Mouse (Mus musculus): Measurements from ENCODE around the gene Sorl1. TPM values are rescaled to one million over a fixed set of nuclear protein-coding genes. Genes with fewer than 3 reads are reported as not detected.
A peak's percentile ranks its signal among the peaks of the same experiment; 100 is the strongest.

Sorl1 gene
- total and polyA plus RNA-seq, 2 experiments from 2014 or later = 5.6 to 17.9 TPM

DNA sequence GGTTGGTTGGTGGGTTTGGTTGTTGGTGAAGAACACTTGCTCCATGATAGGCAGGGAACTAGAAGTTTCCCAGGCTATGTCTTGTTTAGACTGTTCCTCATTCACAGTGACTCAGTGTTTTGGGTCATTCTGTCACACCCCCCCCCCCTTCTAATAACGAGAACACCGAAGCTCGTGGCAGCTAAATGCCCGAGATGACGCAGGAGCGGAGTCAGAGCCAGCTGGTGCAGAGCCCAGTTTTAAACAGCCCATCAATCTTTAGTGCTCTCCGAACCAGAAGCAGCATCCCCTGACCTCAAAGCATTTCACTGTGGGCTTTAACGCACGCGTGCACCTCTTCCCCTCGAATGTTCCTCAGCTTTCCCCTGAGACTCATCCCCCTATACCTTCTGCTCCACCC is 29.3 kb downstream of the Sorl1 start:
- H3K27me3 ChIP-seq (ENCODE audit: insufficient read depth, low read length) = no peaks in the 10 kb centered on the region
- no peak for TF ChIP-seq CTCF (IDR thresholded peaks at IDR 0.05; ENCODE audit: low read depth)
- no peak overlapping the region for H3K4me2 ChIP-seq (ENCODE audit: low read depth)
- no peaks in the 10 kb centered on the region for H3K9me3 ChIP-seq (ENCODE audit: low read length)
- no peak overlapping the region for H3K4me3 ChIP-seq (ENCODE audit: low read depth, low read length)
- no peaks in the 10 kb centered on the region for H3K4me1 ChIP-seq (ENCODE audit: insufficient read depth)
- no peak overlapping the region for H3K9ac ChIP-seq
- WGBS = 40% methylated on average over 11 of the region's 11 CpGs
- H3K27ac ChIP-seq (ENCODE audit: low read depth, low read length) = no peak overlapping the region
- DNase-seq (peak; percentile 47), ATAC-seq (no peak; the same call in 1 of the 2 replicates)
- H3K36me3 ChIP-seq (ENCODE audit: insufficient read depth) = peaks cover 13% of the 10 kb centered on the region

DNA sequence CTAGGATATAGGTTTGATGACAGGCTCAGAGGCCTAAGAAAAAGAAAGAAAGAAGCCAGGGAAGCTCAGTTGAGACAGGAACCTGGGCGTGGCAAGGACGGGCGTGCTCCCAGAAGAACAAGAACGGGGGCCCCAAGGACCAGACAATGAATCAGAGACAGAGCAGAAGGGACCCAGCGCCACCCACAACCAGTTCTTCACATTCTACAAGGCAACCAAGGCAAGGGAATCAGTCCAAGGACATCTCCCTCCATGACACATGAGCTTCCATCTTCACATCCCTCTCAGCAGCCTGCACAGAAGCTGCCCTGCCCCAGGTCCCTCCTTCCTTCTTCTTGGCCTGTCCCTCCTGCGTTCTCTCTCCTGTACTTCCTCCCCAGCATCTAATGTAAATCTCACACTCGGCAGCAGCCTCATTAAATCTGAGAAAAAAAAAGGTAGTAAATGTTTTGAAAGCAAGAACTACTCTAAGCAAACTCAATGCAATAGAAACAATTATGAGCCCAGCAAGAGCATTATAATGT is 30.0 kb downstream of the Sorl1 start:
- WGBS = 80% methylated on average over 7 of the region's 7 CpGs
- H3K4me1 ChIP-seq (ENCODE audit: insufficient read depth) = no peaks in the 10 kb centered on the region
- TF ChIP-seq CTCF (IDR thresholded peaks at IDR 0.05; ENCODE audit: low read depth) = no peak
- H3K4me3 ChIP-seq (ENCODE audit: low read depth, low read length) = no peak overlapping the region
- H3K27ac ChIP-seq (ENCODE audit: low read depth, low read length) = no peak overlapping the region
- H3K27me3 ChIP-seq (ENCODE audit: insufficient read depth, low read length) = no peaks in the 10 kb centered on the region
- H3K4me2 ChIP-seq (ENCODE audit: low read depth) = no peak overlapping the region
- H3K36me3 ChIP-seq (ENCODE audit: insufficient read depth) = peaks cover 13% of the 10 kb centered on the region
- no peak overlapping the region for H3K9ac ChIP-seq
- H3K9me3 ChIP-seq (ENCODE audit: low read length) = no peaks in the 10 kb centered on the region
- DNase-seq (no peak), ATAC-seq (no peak)

DNA sequence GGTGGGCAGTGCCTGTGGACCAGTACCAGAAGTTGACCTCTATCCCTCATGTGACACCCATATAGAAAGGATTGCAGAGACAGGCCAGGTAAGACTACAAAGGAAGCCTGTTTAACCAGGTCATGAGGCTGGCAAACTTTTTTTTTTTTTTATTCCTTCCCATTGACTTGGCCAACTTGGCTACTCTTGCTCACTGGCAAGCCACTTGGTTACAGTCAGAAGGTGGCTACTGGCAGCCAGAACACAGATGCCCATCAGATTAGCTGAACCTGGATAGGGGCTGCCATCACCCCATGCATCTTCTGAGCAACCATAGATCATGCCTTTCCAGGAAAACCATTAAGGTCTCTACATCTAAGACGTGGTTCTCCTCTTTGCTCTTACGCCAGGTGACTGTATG is 31.3 kb downstream of the Sorl1 start:
- TF ChIP-seq CTCF (IDR thresholded peaks at IDR 0.05; ENCODE audit: low read depth) = no peak
- no peak overlapping the region for H3K27ac ChIP-seq (ENCODE audit: low read depth, low read length)
- DNase-seq (no peak), ATAC-seq (no peak)
- H3K4me1 ChIP-seq (ENCODE audit: insufficient read depth) = no peaks in the 10 kb centered on the region
- no peaks in the 10 kb centered on the region for H3K9me3 ChIP-seq (ENCODE audit: low read length)
- H3K27me3 ChIP-seq (ENCODE audit: insufficient read depth, low read length) = no peaks in the 10 kb centered on the region
- H3K4me3 ChIP-seq (ENCODE audit: low read depth, low read length) = no peak overlapping the region
- H3K36me3 ChIP-seq (ENCODE audit: insufficient read depth) = peaks cover 10% of the 10 kb centered on the region
- WGBS = 89% methylated on average over 2 of the region's 2 CpGs
- H3K9ac ChIP-seq = no peak overlapping the region
- no peak overlapping the region for H3K4me2 ChIP-seq (ENCODE audit: low read depth)

DNA sequence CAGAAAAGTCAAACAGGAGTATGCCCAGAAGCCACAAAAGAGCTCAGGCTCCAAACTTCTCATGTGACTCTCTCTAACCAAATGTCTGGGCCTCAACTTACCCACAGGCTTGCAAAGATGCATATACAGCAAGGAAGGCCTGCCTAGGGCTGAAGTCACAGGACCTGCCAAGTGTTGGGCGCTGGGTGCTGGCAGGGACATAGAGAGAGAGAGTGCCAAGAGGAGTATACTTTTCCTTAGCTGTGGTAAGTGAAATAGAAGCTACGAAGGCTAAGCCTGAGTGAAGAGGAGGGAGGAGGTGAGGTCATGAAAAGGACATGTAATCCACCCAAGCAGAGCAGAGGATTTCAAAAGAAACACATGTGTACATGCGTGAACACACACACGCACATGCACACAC is 32.5 kb downstream of the Sorl1 start:
- DNase-seq = no peak
- ATAC-seq = no peak
- no peak overlapping the region for H3K27ac ChIP-seq (ENCODE audit: low read depth, low read length)
- no peak overlapping the region for H3K9ac ChIP-seq
- WGBS = 90% methylated on average over 4 of the region's 4 CpGs
- no peak for TF ChIP-seq CTCF (IDR thresholded peaks at IDR 0.05; ENCODE audit: low read depth)
- H3K9me3 ChIP-seq (ENCODE audit: low read length) = no peaks in the 10 kb centered on the region
- no peaks in the 10 kb centered on the region for H3K4me1 ChIP-seq (ENCODE audit: insufficient read depth)
- peaks cover 4% of the 10 kb centered on the region; the same call in 1 of the 2 replicates for H3K36me3 ChIP-seq (ENCODE audit: insufficient read depth)
- H3K4me2 ChIP-seq (ENCODE audit: low read depth) = no peak overlapping the region
- no peaks in the 10 kb centered on the region for H3K27me3 ChIP-seq (ENCODE audit: insufficient read depth, low read length)
- H3K4me3 ChIP-seq (ENCODE audit: low read depth, low read length) = no peak overlapping the region

DNA sequence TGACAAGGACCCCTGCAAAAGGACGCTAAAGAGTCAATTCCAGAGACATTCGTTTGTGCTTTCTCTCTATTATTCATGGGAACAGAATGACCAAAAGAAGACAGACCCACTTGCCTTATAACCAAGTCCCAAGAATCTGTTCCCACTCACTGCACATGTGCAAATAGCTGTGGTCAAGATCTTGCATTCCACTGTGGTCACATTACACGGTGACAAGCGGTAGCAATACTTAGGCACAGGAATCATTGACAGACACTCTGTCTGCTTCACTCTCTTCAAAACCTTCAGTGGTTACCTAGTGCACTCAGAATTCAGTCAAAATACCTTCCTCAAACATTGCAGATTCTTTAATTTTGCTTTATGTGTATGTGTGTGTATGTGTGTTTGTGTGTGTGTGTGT is 36.2 kb downstream of the Sorl1 start:
- WGBS = 87% methylated on average over 4 of the region's 4 CpGs
- no peak overlapping the region for H3K4me3 ChIP-seq (ENCODE audit: low read depth, low read length)
- H3K4me1 ChIP-seq (ENCODE audit: insufficient read depth) = no peaks in the 10 kb centered on the region
- no peak overlapping the region for H3K4me2 ChIP-seq (ENCODE audit: low read depth)
- H3K36me3 ChIP-seq (ENCODE audit: insufficient read depth) = peaks cover 3% of the 10 kb centered on the region; the same call in 1 of the 2 replicates
- ATAC-seq = no peak
- H3K27me3 ChIP-seq (ENCODE audit: insufficient read depth, low read length) = no peaks in the 10 kb centered on the region
- H3K9ac ChIP-seq = no peak overlapping the region
- H3K9me3 ChIP-seq (ENCODE audit: low read length) = no peaks in the 10 kb centered on the region
- no peak for TF ChIP-seq CTCF (IDR thresholded peaks at IDR 0.05; ENCODE audit: low read depth)
- H3K27ac ChIP-seq (ENCODE audit: low read depth, low read length) = no peak overlapping the region
- no peak for DNase-seq

DNA sequence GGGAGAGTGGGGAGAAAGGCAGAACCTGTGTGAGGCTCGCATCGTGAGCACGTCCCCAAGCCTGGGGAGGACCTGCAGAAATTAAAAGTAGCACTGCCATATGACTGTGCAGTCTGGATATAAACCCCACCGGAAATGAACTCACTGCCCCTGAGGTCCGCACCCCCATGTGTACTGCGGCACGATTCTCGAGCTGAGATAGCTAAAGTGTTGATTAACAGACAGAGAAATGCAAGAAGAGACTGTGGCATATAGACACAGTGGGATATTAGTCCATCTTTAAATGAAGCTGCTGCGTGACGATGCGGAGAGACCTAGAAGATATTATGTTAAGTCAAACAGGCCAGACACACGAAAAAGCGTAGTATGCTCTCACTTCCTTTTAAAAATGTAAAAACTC is 38.1 kb downstream of the Sorl1 start:
- WGBS = 96% methylated on average over 13 of the region's 13 CpGs
- Histone ChIP-seq H3K9me3 (ENCODE audit: low read length) (no peaks in the 10 kb centered on the region), H3K36me3 (ENCODE audit: insufficient read depth) (no peaks in the 10 kb centered on the region; the same call in 1 of the 2 replicates), H3K4me3 (ENCODE audit: low read depth, low read length) (no peak overlapping the region), H3K27me3 (ENCODE audit: insufficient read depth, low read length) (no peaks in the 10 kb centered on the region), H3K9ac (no peak overlapping the region), H3K4me1 (ENCODE audit: insufficient read depth) (no peaks in the 10 kb centered on the region), H3K27ac (ENCODE audit: low read depth, low read length) (no peak overlapping the region), H3K4me2 (ENCODE audit: low read depth) (no peak overlapping the region)
- ATAC-seq = no peak
- DNase-seq = no peak
- TF ChIP-seq CTCF (IDR thresholded peaks at IDR 0.05; ENCODE audit: low read depth) = no peak

GRCm38 (mm10) chr9:42083661-42084067 is 40.4 kb downstream of the Sorl1 start:
- Histone ChIP-seq H3K36me3 (ENCODE audit: insufficient read depth) (no peaks in the 10 kb centered on the region; the same call in 1 of the 2 replicates), H3K4me2 (ENCODE audit: low read depth) (no peak overlapping the region), H3K27ac (ENCODE audit: low read depth, low read length) (no peak overlapping the region), H3K4me1 (ENCODE audit: insufficient read depth) (no peaks in the 10 kb centered on the region), H3K9ac (no peak overlapping the region), H3K4me3 (ENCODE audit: low read depth, low read length) (no peak overlapping the region), H3K9me3 (ENCODE audit: low read length) (no peaks in the 10 kb centered on the region), H3K27me3 (ENCODE audit: insufficient read depth, low read length) (no peaks in the 10 kb centered on the region)
- WGBS = 81% methylated on average over 4 of the region's 4 CpGs
- no peak for ATAC-seq
- TF ChIP-seq CTCF (IDR thresholded peaks at IDR 0.05; ENCODE audit: low read depth) = no peak
- DNase-seq = no peak
